In genomic region chr7:100841608-100842007, GRCm38 (mm10) we compare ENCODE assay signal across 21 mouse cellular contexts. TPM values are rescaled to one million over a fixed set of nuclear protein-coding genes. Genes with fewer than 3 reads are reported as not detected.
DNase-seq lines count a peak whose midpoint lies in the region; ATAC-seq lines count a peak whose summit lies in the region.
"Had no signal": no experiment of that assay in that cellular context is flagged by ENCODE, and none has a peak within 500 bp of the region (broad histone marks: within the 10 kb centered on the region; RNA-seq: fewer than 3 reads in every experiment).

No protein-coding gene starts in this region.

- 95% methylated on average over 6 of the region's 6 CpGs for WGBS in heart, embryonic 11.5 days (ENCODE audit: insufficient replicate concordance)
- 84% methylated on average over 6 of the region's 6 CpGs for WGBS in liver, embryonic 13.5 days (ENCODE audit: insufficient replicate concordance)
- WGBS in liver, embryonic 11.5 days: 85% methylated on average over 6 of the region's 6 CpGs
- 85% methylated on average over 6 of the region's 6 CpGs for WGBS in liver, embryonic 15.5 days (ENCODE audit: insufficient replicate concordance)
- WGBS in forebrain, embryonic 11.5 days: 91% methylated on average over 6 of the region's 6 CpGs

- DNase-seq in heart, adult 11 months: peak; percentile 82
- no peak for DNase-seq in liver, embryonic 13.5 days
- DNase-seq in liver, embryonic 11.5 days (ENCODE audit: low spot score): no peak
- no peak for DNase-seq in forebrain, embryonic 11.5 days (ENCODE audit: low spot score)
- DNase-seq: adrenal gland, postnatal 10 days; adrenal gland, postnatal 36 days; cerebellum, adult 18-20 months; cerebellum, adult 9-10 months; cerebellum, postnatal 14 days; gastrocnemius, postnatal 25 days; heart, postnatal 14 days; heart, postnatal 4 days had no signal

- no peaks in the 10 kb centered on the region for H3K27me3 ChIP-seq in heart, embryonic 11.5 days (ENCODE audit: control insufficient read depth, insufficient read depth, low read length)
- no peaks in the 10 kb centered on the region for H3K27me3 ChIP-seq in liver, embryonic 13.5 days
- H3K27me3 ChIP-seq in liver, embryonic 11.5 days (replicated peaks; ENCODE audit: control insufficient read depth, insufficient read depth, low read length): no peaks in the 10 kb centered on the region
- H3K27me3 ChIP-seq in liver, embryonic 15.5 days: no peaks in the 10 kb centered on the region
- no peaks in the 10 kb centered on the region for H3K27me3 ChIP-seq in forebrain, embryonic 11.5 days (ENCODE audit: control insufficient read depth, insufficient read depth, low read length)
- H3K27me3 ChIP-seq: forebrain, embryonic 12.5 days; forebrain, embryonic 15.5 days; heart, embryonic 12.5 days; heart, embryonic 15.5 days had no signal

- H3K27ac ChIP-seq in heart, embryonic 11.5 days (ENCODE audit: low read depth, low read length): no peak overlapping the region
- peak overlapping the region; percentile 70 for H3K27ac ChIP-seq in liver, embryonic 13.5 days
- H3K27ac ChIP-seq in liver, embryonic 11.5 days (ENCODE audit: low read depth, low read length): no peak overlapping the region
- H3K27ac ChIP-seq in liver, embryonic 15.5 days (replicated peaks): peak overlapping the region; percentile 58
- H3K27ac ChIP-seq in forebrain, embryonic 11.5 days (ENCODE audit: low read depth, low read length): no peak overlapping the region
- H3K27ac ChIP-seq: forebrain, embryonic 12.5 days; forebrain, embryonic 15.5 days; heart, embryonic 15.5 days; hindbrain, embryonic 14.5 days; hindbrain, postnatal 0 days had no signal

- H3K4me1 ChIP-seq in heart, embryonic 11.5 days (ENCODE audit: control insufficient read depth, insufficient read depth, low read length): peaks cover 22% of the 10 kb centered on the region
- peaks cover 84% of the 10 kb centered on the region for H3K4me1 ChIP-seq in liver, embryonic 13.5 days (replicated peaks)
- peaks cover 47% of the 10 kb centered on the region for H3K4me1 ChIP-seq in liver, embryonic 11.5 days (replicated peaks; ENCODE audit: control insufficient read depth, insufficient read depth, low read length)
- H3K4me1 ChIP-seq in liver, embryonic 15.5 days (replicated peaks): peaks cover 82% of the 10 kb centered on the region
- 0 out of 2 replicates have a peak, but pooled peaks cover 1% of the 10 kb centered on the region for H3K4me1 ChIP-seq in forebrain, embryonic 11.5 days (replicated peaks; ENCODE audit: control insufficient read depth, insufficient read depth, low read length)
- H3K4me1 ChIP-seq: forebrain, embryonic 12.5 days had no signal

- no peak for ATAC-seq in heart, embryonic 11.5 days (replicated peaks; ENCODE audit: insufficient number of reproducible peaks, low FRiP score, low TSS enrichment)
- ATAC-seq in liver, embryonic 13.5 days (ENCODE audit: low read depth): no peak
- ATAC-seq in liver, embryonic 11.5 days (replicated peaks; ENCODE audit: low FRiP score): no peak
- ATAC-seq in liver, embryonic 15.5 days (ENCODE audit: insufficient read depth): no peak
- no peak for ATAC-seq in forebrain, embryonic 11.5 days (replicated peaks; ENCODE audit: low FRiP score)
- ATAC-seq: forebrain, embryonic 15.5 days; hindbrain, postnatal 0 days; inflammation-experienced regulatory T-cells, adult 6 months had no signal

- H3K4me2 ChIP-seq in heart, embryonic 11.5 days: no peak overlapping the region
- H3K4me2 ChIP-seq in liver, embryonic 13.5 days: no peak overlapping the region
- no peak overlapping the region for H3K4me2 ChIP-seq in liver, embryonic 11.5 days
- no peak overlapping the region for H3K4me2 ChIP-seq in liver, embryonic 15.5 days
- H3K4me2 ChIP-seq in forebrain, embryonic 11.5 days (ENCODE audit: low read depth, low read length, severe bottlenecking): no peak overlapping the region
- H3K4me2 ChIP-seq: forebrain, embryonic 12.5 days; forebrain, embryonic 15.5 days; heart, embryonic 12.5 days; heart, embryonic 15.5 days; hindbrain, embryonic 14.5 days had no signal

- no peak overlapping the region for H3K9ac ChIP-seq in heart, embryonic 11.5 days (ENCODE audit: low read depth, low read length)
- H3K9ac ChIP-seq in liver, embryonic 13.5 days: no peak overlapping the region
- H3K9ac ChIP-seq in liver, embryonic 11.5 days (ENCODE audit: low read depth, low read length): no peak overlapping the region
- H3K9ac ChIP-seq in liver, embryonic 15.5 days: no peak overlapping the region
- no peak overlapping the region for H3K9ac ChIP-seq in forebrain, embryonic 11.5 days (ENCODE audit: low read length)
- H3K9ac ChIP-seq: forebrain, embryonic 12.5 days; forebrain, embryonic 15.5 days; heart, embryonic 12.5 days; heart, embryonic 15.5 days; hindbrain, embryonic 14.5 days had no signal

- no peaks in the 10 kb centered on the region for H3K9me3 ChIP-seq in heart, embryonic 11.5 days (replicated peaks; ENCODE audit: control insufficient read depth, low read length)
- no peaks in the 10 kb centered on the region for H3K9me3 ChIP-seq in liver, embryonic 13.5 days (replicated peaks)
- H3K9me3 ChIP-seq in liver, embryonic 11.5 days (ENCODE audit: control insufficient read depth, low read length): no peaks in the 10 kb centered on the region
- no peaks in the 10 kb centered on the region for H3K9me3 ChIP-seq in liver, embryonic 15.5 days (replicated peaks)
- no peaks in the 10 kb centered on the region for H3K9me3 ChIP-seq in forebrain, embryonic 11.5 days (ENCODE audit: control insufficient read depth, low read length)
- H3K9me3 ChIP-seq: forebrain, embryonic 12.5 days; forebrain, embryonic 15.5 days; heart, embryonic 12.5 days; heart, embryonic 15.5 days had no signal

- H3K4me3 ChIP-seq in heart, embryonic 11.5 days (ENCODE audit: low read depth, low read length): no peak overlapping the region
- H3K4me3 ChIP-seq in liver, embryonic 13.5 days (replicated peaks): no peak overlapping the region
- no peak overlapping the region for H3K4me3 ChIP-seq in liver, embryonic 11.5 days (ENCODE audit: low read depth, low read length)
- no peak overlapping the region for H3K4me3 ChIP-seq in liver, embryonic 15.5 days (replicated peaks)
- no peak overlapping the region for H3K4me3 ChIP-seq in forebrain, embryonic 11.5 days (ENCODE audit: low read depth, low read length)
- H3K4me3 ChIP-seq: forebrain, embryonic 12.5 days; forebrain, embryonic 15.5 days; heart, embryonic 12.5 days; heart, embryonic 15.5 days had no signal

- H3K36me3 ChIP-seq in heart, embryonic 11.5 days (ENCODE audit: control insufficient read depth, insufficient read depth, low read length): peaks cover 3% of the 10 kb centered on the region; the same call in 1 of the 2 replicates
- peaks cover 23% of the 10 kb centered on the region for H3K36me3 ChIP-seq in liver, embryonic 13.5 days
- no peaks in the 10 kb centered on the region; the same call in none of the 2 replicates for H3K36me3 ChIP-seq in liver, embryonic 11.5 days (ENCODE audit: control insufficient read depth, insufficient read depth, low read length)
- peaks cover 27% of the 10 kb centered on the region for H3K36me3 ChIP-seq in liver, embryonic 15.5 days (replicated peaks)
- peaks cover 2% of the 10 kb centered on the region; the same call in 1 of the 2 replicates for H3K36me3 ChIP-seq in forebrain, embryonic 11.5 days (ENCODE audit: control insufficient read depth, insufficient read depth, low read length)

RNA-seq across cellular contexts. Expression of gene Relt, which starts 21.6 kb away (rescaled TPM):
- polyA plus RNA-seq in heart, embryonic 11.5 days (2014; fragmentation: Nextera tagmentation; extraction: Ambion mirVana): 2.3 and 3.0 TPM in 2 replicates
- polyA plus RNA-seq in liver, embryonic 13.5 days (2015; fragmentation: Nextera tagmentation; extraction: Ambion mirVana): 15.3 and 16.7 TPM in 2 replicates
- polyA plus RNA-seq in liver, embryonic 11.5 days (2014; fragmentation: Nextera tagmentation; extraction: Ambion mirVana): 14.6 and 17.0 TPM in 2 replicates
- polyA plus RNA-seq in liver, embryonic 15.5 days (2015; fragmentation: Nextera tagmentation; extraction: Ambion mirVana): 17.4 and 21.4 TPM in 2 replicates
- polyA plus RNA-seq in forebrain, embryonic 11.5 days (2014; fragmentation: Nextera tagmentation; extraction: Ambion mirVana): 2.5 and 2.7 TPM in 2 replicates

Comparison
In these comparisons a context has a peak if more than half of its experiments do, and no peak if none do; other contexts are left out.
1. H3K27ac ChIP-seq: peak in liver, embryonic 13.5 days (single experiment) and liver, embryonic 15.5 days (single experiment); none in heart, embryonic 11.5 days (single experiment), liver, embryonic 11.5 days (single experiment) and forebrain, embryonic 11.5 days (single experiment).